Mouse (Mus musculus) adrenal gland, adult (tissue): ENCODE measurements around the gene Zfp667.
"Not testable (repeated sequence)": the region's sequence is repeated elsewhere in the genome, so short reads cannot be mapped to it uniquely, and the experiment has no call there.

Experiments used
- DNase-seq, 2 experiments: peaks; one replicate each; pipeline ENCODE4 v3.0.0; 2022 to 2023; ENCODE audit warnings: low spot score in 1 of 2; ENCODE audit not compliant: inconsistent age in 2 of 2

The Zfp667 gene

DNA sequence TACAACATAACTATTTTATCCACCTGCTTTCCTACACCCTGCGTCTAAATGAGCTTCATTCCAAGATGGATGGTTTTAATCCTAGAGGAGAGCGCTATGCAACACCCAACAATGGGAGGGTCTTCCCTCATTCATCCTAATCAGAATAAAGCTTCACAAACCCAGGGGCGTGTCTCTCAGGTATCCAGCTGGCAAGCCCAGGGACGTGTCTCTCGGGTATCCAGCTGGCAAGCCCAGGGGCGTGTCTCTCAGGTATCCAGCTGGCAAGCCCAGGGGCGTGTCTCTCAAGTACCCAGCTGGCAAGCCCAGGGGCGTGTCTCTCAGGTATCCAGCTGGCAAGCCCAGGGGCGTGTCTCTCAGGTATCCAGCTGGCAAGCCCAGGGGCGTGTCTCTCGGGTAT is 14.4 kb downstream of the Zfp667 start:
- not testable (repeated sequence) for DNase-seq

DNA sequence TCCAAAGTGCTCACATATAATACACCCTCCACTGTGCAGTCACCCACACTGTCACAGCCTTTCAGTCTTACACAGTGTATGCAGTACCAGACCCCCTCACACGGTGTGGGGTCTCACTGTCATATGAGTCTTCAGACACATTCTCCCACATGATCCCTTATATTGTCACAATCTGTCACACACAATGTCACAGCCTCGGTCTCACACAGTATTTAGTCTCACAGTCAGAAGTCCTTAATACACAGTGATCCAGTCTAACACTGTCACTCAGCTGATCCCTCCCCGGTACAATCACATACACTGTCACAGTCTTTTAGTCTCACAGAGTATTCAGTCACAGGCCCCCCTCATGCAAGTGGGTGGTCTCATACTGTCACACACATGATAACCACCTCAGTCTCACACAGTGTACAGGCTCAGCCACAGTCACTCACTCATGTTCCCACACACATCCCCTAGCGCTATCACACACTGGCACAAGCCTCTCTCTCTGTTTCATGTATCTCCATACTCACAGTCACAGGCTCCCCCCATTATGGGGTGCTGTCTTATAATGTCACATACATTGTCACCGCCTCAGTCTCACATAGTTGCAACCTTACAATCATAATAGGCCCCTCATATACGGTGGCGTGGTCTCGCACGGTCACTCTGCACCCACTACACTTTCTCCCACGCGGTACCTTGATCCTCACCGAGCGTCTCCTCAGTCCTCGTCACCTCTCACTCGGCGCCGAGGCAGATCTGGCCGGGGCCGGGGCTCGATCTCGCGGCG is 44.3 kb downstream of the Zfp667 start:
- no peak for DNase-seq

DNA sequence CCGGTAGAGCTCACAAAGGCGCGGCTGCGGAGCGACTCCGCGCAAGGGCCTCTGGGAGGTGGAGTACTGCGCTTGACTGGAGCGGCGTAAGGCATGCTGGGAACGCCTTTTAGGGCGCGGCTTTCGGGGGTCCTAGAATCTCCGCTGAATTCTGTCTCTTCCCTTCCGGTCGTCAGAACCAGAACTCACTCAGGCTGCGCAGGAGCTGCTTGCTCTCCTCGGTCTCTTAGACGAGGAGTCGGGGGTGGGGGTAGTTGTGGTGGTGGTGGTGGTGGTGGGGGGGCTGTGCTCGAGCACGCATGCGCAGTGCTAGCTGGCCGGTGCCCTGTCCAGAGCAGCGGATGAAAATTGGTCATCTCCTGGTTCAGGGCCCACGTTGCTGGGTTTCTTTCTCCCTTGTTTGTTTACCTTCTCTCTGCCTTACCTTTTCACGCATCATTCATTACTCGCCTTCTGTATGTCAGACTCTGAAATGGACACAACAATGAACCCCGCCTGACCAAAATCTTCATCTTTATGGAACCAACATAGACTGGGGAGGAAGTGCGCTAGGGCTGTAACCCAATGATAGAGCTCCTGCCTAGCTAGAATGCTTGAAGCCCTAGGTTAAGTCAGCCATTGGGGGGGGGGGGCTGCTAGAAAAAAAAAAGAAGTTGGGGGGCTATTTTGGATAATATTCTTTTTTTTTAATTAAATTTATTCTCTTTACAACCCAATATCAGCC is 45.0 kb downstream of the Zfp667 start, which contains the start of gene Zfp583:
Gene Zfp583, minus strand, starts transcription at position 53 of the 724 bp plus-strand sequence.
- DNase-seq = peak; percentile 88 to 96

DNA sequence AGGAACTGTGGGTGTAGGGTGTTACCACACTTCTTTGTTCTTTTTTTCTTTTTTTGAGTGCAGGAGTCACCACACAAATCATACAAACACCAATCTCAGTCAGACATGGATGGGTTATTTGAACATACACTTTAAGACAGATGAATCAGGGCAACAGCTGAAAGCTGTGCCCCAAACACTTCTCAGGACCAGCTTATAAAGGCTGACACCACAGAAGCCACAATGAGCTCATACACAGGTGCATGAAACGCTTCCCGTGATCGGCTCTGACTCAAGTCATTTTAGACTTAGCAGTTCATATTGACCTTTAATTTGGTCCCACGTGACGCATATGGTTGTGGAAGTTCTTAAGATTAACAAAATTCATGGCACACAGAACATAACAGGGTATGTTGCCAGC is 53.5 kb downstream of the Zfp667 start:
- DNase-seq = no peak

DNA sequence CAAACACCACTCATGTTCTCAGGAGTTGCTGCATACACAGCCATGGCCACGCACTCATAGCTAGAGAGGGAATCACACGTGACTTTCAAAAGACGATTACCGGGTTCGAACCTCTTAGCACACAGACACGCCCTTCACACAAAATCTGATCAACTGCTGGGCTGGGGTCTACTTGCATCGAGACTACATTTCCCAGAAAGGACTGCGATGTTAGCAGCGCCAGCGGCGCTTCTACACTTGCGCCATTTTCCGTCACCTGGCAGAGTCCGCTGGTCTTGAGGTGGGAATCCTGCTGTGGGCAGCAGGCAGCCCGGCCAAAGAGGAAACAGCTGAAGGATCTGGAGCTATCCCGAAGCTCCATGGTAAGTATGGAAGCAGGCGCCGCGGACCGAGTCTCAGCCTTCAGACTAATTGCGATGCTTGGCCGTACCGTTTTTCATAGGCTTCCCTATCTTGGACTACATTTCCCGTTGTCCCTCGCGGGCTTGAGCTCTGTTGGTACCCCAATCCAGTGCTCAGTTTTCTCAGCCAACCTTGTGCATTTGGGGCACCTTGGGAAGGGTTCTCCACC is 57.2 kb downstream of the Zfp667 start, which contains the start of gene Gm3854:
Gene Gm3854, plus strand, starts transcription at position 259 of the 571 bp plus-strand sequence.
- peak; percentile 68 to 90 for DNase-seq

DNA sequence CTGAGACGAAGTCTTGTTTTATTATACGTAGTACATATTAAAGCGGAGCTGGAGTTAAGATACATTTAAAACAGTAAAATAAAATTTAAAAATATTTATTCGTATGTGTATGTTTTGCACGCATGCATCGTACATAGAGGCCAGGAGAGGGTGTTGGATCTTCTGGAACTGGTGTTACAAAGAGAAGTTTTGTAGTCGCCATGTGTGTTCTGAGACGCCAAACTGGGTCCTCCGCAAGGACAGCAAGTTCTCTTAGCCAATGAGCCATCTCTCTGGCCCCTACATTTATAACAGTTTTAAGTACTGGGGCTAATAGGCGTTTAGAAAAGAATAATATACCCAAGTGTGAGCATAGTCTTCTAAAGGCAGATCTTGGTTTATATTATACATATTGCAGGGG is 57.7 kb downstream of the Zfp667 start:
- DNase-seq = no peak
